Mouse (Mus musculus) natural killer cell, adult 2 months (primary cell): ENCODE measurements around the gene Cnot1.
"Not testable (repeated sequence)": the region's sequence is repeated elsewhere in the genome, so short reads cannot be mapped to it uniquely, and the experiment has no call there.

Source experiments
- DNase-seq, 2 experiments: peaks; one replicate each; pipeline ENCODE4 v3.0.0; 2022; ENCODE audit warnings: low spot score in 2 of 2

Gene Cnot1

GRCm38 (mm10) chr8:95816044-95816708 is 8.9 kb upstream of the Cnot1 start:
- DNase-seq: no peak

- DNase-seq: no peak
Observed at GRCm38 (mm10) chr8:95810184-95810591, 2.9 kb upstream of the Cnot1 start.

- DNase-seq: no peak
Observed at GRCm38 (mm10) chr8:95809116-95809515, 1.9 kb upstream of the Cnot1 start.

GRCm38 (mm10) chr8:95808631-95809030 is 1.4 kb upstream of the Cnot1 start:
- DNase-seq: no peak

GRCm38 (mm10) chr8:95807861-95808260 is 597 bp upstream of the Cnot1 start:
- peak; percentile 87 to 90 for DNase-seq

- DNase-seq: peak in 1 of 2 experiments; percentile 18
Observed at GRCm38 (mm10) chr8:95806461-95807191, 638 bp downstream of the Cnot1 start.

DNA sequence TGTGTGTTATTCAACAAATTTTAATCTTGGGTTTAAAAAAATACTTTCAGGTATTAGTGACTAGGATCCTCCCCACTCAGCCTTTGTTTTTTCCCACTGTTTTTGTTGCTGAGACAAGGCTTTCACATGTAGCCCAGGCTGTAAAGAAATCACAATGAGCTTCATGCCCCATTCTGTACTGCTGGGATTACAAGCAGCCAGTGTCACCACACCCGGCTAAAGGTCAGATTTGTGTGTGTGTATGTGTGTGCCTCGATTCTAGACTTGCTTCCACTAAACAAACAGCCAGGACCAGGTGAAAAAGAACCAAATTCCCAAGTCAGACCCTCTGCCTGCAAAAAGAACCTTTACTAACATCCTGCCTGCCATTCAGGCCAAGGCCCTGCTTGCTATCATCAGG is 1.8 kb downstream of the Cnot1 start:
- DNase-seq: no peak

- DNase-seq: no peak
Observed at GRCm38 (mm10) chr8:95802231-95802630, 5.0 kb downstream of the Cnot1 start.

- no peak for DNase-seq
Observed at GRCm38 (mm10) chr8:95801476-95802064, 5.7 kb downstream of the Cnot1 start.

GRCm38 (mm10) chr8:95800353-95800752 is 6.9 kb downstream of the Cnot1 start:
- no peak for DNase-seq

- DNase-seq: no peak
Observed at GRCm38 (mm10) chr8:95799891-95800290, 7.4 kb downstream of the Cnot1 start.

DNA sequence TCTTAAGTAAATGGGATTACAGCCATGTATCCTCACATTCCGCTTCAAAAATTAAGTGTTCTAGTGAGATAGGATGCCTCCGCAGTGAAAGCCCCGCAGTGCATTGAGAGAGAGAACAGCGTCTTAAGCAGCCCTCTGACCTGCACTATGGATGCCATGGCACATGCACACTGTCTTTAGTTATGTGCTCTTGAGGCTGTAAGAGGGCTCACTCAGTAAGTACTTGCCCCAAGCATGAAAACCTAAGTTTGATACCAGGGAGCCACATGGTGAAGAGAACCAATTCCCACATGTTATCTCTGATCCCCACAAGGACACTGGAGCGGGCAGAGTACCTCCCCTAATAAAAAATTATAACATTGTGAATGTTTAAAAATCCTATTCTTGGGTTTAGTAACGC is 8.1 kb downstream of the Cnot1 start:
- DNase-seq: no peak

- not testable (repeated sequence) for DNase-seq
Observed at GRCm38 (mm10) chr8:95795333-95796061, 11.8 kb downstream of the Cnot1 start.

- no peak for DNase-seq
Observed at GRCm38 (mm10) chr8:95785591-95785990, 21.7 kb downstream of the Cnot1 start.

GRCm38 (mm10) chr8:95782628-95783027 is 24.6 kb downstream of the Cnot1 start:
- DNase-seq: no peak

DNA sequence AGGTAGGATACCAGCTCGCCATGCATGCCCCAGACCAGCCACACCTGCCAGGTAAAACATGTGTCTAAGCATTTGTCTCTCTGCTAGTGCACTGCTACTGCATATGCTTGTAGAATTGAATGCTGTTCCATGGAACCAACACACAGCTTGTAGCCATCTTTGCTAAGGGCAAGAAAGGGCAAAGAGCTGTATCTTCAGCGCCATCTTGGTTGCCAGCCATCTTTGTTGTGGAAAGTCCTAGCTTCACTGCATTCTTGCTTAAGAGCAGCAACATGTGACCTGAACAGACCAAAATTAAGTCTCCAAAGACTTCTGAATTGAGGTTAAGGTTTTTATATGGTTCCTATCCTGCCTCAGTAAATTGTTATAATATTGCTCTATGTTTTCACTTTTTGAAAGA is 25.5 kb downstream of the Cnot1 start:
- no peak for DNase-seq

DNA sequence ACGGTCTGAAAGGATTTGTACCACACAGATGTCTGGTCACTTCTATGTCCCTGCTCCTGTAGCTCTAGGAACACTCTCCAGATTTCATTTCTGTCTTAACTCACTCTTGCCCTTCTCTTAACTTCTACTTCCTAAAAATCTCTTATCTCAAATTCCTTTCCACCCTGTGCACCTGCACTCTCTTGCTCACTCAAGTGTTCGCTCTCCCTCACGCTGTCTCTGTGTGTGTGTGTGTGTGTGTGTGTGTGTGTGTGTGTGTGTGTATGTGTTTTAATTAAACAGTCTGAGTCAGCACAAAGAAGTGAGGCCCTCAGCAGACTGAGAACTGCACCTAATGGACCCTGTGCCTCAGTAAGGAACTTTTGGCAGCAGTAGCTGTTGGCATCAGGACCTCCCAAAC is 26.2 kb downstream of the Cnot1 start:
- DNase-seq: no peak

GRCm38 (mm10) chr8:95764133-95764532 is 43.1 kb downstream of the Cnot1 start:
- DNase-seq: no peak

GRCm38 (mm10) chr8:95760323-95760722 is 46.9 kb downstream of the Cnot1 start:
- no peak for DNase-seq

- DNase-seq: no peak
Observed at GRCm38 (mm10) chr8:95751924-95752323, 55.3 kb downstream of the Cnot1 start.

GRCm38 (mm10) chr8:95748028-95748427 is 59.2 kb downstream of the Cnot1 start:
- no peak for DNase-seq

GRCm38 (mm10) chr8:95741732-95742131 is 65.5 kb downstream of the Cnot1 start:
- DNase-seq: no peak
